Mouse (Mus musculus) liver, embryonic 12.5 days (tissue): ENCODE data around the gene St8sia4. TPM values are rescaled to one million over a fixed set of nuclear protein-coding genes. Genes with fewer than 3 reads are reported as not detected.
"Not testable (repeated sequence)": the region's sequence is repeated elsewhere in the genome, so short reads cannot be mapped to it uniquely, and the experiment has no call there.

Experiments used
- ATAC-seq: fragments of 200-750 bp; cut with Nextera tagmentation; 2 replicates; pipeline ENCODE4 v1.8.0; 2017; ENCODE audit warnings: moderate number of reproducible peaks, mild to moderate bottlenecking, moderate library complexity
- H3K27ac ChIP-seq: fragments of 300-500 bp; sonication (generic); 2 replicates; pipeline ENCODE4 v1.5.1; 2016; ENCODE audit warnings: mild to moderate bottlenecking
- H3K27me3 ChIP-seq: fragments of 300-500 bp; sonication (generic); replicated peaks from 2 replicates; pipeline ENCODE4 v1.6.1; 2016; ENCODE audit warnings: mild to moderate bottlenecking, moderate library complexity
- H3K36me3 ChIP-seq: fragments of 300-500 bp; sonication (generic); 2 replicates; pipeline ENCODE4 v1.6.1; 2016; ENCODE audit warnings: mild to moderate bottlenecking, moderate library complexity
- H3K4me1 ChIP-seq: fragments of 300-500 bp; sonication (generic); 2 replicates; pipeline ENCODE4 v1.6.1; 2016
- H3K4me2 ChIP-seq: fragments of 300-500 bp; sonication (generic); 2 replicates; pipeline ENCODE4 v1.6.1; 2016; ENCODE audit warnings: mild to moderate bottlenecking, moderate library complexity
- H3K4me3 ChIP-seq: fragments of 300-500 bp; sonication (generic); 2 replicates; pipeline ENCODE4 v1.5.1; 2016; ENCODE audit warnings: mild to moderate bottlenecking, moderate library complexity
- H3K9ac ChIP-seq: fragments of 300-500 bp; sonication (generic); 2 replicates; pipeline ENCODE4 v1.6.1; 2016; ENCODE audit warnings: mild to moderate bottlenecking, moderate library complexity
- H3K9me3 ChIP-seq: fragments of 300-500 bp; sonication (generic); replicated peaks from 2 replicates; pipeline ENCODE4 v1.6.1; 2016; ENCODE audit warnings: mild to moderate bottlenecking, moderate library complexity
- WGBS: fragments of 180-500 bp; shearing (Covaris S2); methylation state at CpG from one replicate; pipeline ENCODE4 v1.1.7; 2016; ENCODE audit not compliant: insufficient replicate concordance; 5-methylcytosine and 5-hydroxymethylcytosine counted together
- polyA plus RNA-seq: library from polyadenylated mRNA; unstranded; fragments of >200 nt; fragmentation: Nextera tagmentation; extraction: Ambion mirVana; gene quantifications from 2 replicates; pipeline ENCODE4 v1.2.1, GENCODE M21; 2016

The St8sia4 gene
- polyA plus RNA-seq, 1 experiment from 2014 or later, result 2.4 TPM

DNA sequence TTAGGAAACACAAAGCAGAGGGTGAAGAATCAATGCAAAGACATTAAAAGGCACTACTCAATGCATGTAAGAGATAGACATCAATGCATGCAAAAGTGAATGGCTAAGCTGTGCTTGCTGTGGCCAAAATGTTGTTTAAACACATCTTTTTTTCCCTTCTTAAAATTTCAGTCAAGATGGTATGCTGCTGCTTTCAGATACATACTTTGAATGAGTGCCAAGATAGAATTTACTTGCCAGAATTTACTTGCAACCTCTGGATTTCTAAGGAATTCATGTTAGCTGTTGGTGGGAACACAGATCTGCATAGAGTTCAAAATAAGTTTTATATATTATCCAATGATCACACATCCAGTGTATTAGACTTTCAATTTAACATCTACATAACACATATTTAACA, 77.9 kb downstream of the St8sia4 start:
- Histone ChIP-seq H3K27ac (no peak overlapping the region), H3K4me3 (no peak overlapping the region), H3K36me3 (no peaks in the 10 kb centered on the region), H3K4me1 (no peaks in the 10 kb centered on the region), H3K27me3 (no peaks in the 10 kb centered on the region), H3K9ac (no peak overlapping the region), H3K9me3 (no peaks in the 10 kb centered on the region), H3K4me2 (no peak overlapping the region)
- ATAC-seq, result no peak

DNA sequence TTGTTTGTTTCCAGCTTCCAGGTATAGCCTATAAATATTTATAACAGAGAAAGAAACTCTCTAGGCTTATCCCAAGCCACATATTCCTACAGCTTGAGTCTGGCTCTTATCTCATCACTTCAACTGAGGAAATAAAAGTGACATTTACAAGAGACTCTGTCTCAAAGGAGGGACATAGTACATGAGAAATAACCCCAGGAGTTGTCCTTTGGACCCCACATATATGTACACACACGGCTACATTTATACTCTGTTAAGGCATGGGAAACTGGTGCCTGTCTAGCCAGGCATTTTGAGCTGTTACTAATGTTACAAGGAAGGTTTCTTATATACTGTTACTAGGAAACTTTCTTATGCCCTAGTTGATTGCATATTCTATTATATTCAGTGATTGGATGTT, 84.1 kb downstream of the St8sia4 start:
- H3K27ac ChIP-seq, result no peak overlapping the region
- H3K9ac ChIP-seq, result no peak overlapping the region
- H3K36me3 ChIP-seq, result no peaks in the 10 kb centered on the region
- no peak overlapping the region for H3K4me2 ChIP-seq
- 62% methylated on average over 1 of the region's 1 CpGs for WGBS
- H3K9me3 ChIP-seq, result no peaks in the 10 kb centered on the region
- ATAC-seq, result no peak
- H3K27me3 ChIP-seq, result no peaks in the 10 kb centered on the region
- no peaks in the 10 kb centered on the region for H3K4me1 ChIP-seq
- no peak overlapping the region for H3K4me3 ChIP-seq

DNA sequence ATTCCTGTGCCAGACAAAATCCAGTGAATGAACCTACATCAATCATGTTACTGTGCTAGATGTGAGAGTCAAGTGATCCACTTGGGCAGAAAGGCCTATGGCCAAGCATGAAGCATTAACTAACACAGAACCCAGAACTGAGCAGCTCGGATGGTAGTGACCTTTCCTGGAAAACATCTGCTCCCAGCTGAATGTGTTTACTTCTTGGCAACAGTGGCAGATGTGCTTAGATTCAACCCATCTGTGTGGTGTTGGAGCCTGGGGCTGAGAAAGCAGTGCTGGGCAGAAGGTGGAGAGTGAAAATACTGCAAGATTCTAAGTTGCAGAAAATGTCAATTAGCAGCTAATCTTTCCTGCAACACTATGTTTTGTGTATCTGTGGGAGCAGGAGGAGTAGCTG, 85.1 kb downstream of the St8sia4 start:
- H3K4me2 ChIP-seq, result no peak overlapping the region
- no peak overlapping the region for H3K9ac ChIP-seq
- no peak overlapping the region for H3K4me3 ChIP-seq
- H3K36me3 ChIP-seq, result no peaks in the 10 kb centered on the region
- 68% methylated on average over 1 of the region's 1 CpGs for WGBS
- no peak for ATAC-seq
- no peaks in the 10 kb centered on the region for H3K4me1 ChIP-seq
- H3K27ac ChIP-seq, result no peak overlapping the region
- H3K9me3 ChIP-seq, result no peaks in the 10 kb centered on the region
- H3K27me3 ChIP-seq, result no peaks in the 10 kb centered on the region

DNA sequence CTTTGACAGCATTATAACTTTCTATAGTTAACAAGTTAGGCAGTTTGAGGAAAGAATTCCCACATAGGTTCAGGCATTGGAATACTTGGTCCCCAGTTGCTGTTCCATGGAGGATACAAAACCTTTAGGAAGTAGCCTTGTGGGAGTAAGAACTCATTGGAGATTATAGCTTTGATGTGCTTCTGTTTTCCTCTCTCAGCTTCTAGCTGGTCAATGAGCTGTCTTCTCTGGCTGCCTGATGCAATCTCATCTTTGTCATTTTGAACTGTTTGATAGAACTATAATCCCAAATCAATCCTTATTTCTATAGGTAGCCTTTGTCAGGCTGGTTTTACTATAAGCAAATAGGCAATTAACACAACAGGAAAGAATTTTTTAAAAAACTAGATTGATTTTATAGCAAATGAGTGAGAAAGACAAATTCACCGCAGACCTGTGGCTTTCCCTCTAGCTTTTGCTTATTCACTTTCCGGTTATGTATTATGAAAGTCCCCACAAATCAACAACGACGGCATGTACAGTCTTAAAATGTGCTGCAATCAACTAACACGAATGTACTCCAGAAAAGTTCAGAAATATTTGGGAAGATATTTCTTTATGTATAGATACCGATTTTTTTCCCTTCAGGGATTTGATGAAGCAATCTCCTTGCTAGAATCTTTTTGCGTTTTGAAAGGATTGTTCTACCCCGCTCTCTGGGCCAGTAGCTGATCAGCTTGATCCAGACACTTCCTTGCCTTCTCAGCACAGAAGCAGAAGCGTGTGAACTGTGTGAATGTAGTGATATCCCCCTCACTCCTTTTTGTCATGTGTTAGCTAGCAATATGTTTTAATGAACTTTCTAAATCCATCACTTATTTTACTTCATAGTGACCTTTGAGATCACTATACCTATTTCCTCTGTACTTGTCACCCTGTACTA, 94.5 kb downstream of the St8sia4 start:
- 70% methylated on average over 9 of the region's 9 CpGs for WGBS
- H3K27me3 ChIP-seq, result no peaks in the 10 kb centered on the region
- H3K9ac ChIP-seq, result no peak overlapping the region
- no peaks in the 10 kb centered on the region for H3K9me3 ChIP-seq
- H3K4me1 ChIP-seq, result no peaks in the 10 kb centered on the region
- no peak for ATAC-seq
- H3K27ac ChIP-seq, result no peak overlapping the region
- no peaks in the 10 kb centered on the region for H3K36me3 ChIP-seq
- H3K4me3 ChIP-seq, result no peak overlapping the region
- H3K4me2 ChIP-seq, result no peak overlapping the region

DNA sequence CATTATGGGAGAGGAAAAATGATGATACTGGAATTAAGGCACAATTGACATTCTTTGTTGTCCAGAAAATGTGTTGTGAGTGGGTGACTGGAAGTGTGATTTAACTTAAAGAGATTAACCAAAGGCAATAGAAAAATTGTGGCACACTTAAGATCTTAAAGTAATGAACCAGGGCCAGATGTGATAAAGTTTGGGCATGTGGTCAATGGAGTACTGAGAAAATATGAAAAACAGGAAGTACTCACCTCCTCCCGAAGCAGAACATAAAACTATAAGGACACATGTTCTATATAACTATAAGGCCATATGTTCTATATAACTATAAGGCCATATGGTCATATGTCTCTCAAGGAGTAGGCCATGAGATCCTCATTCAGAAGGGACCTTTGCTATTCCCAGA, 96.3 kb downstream of the St8sia4 start:
- H3K4me2 ChIP-seq, result no peak overlapping the region
- H3K27me3 ChIP-seq, result no peaks in the 10 kb centered on the region
- no peaks in the 10 kb centered on the region for H3K4me1 ChIP-seq
- no peak overlapping the region for H3K4me3 ChIP-seq
- no peaks in the 10 kb centered on the region for H3K9me3 ChIP-seq
- H3K27ac ChIP-seq, result no peak overlapping the region
- H3K9ac ChIP-seq, result no peak overlapping the region
- WGBS, result 18% methylated on average over 1 of the region's 1 CpGs
- ATAC-seq, result no peak
- no peaks in the 10 kb centered on the region for H3K36me3 ChIP-seq

DNA sequence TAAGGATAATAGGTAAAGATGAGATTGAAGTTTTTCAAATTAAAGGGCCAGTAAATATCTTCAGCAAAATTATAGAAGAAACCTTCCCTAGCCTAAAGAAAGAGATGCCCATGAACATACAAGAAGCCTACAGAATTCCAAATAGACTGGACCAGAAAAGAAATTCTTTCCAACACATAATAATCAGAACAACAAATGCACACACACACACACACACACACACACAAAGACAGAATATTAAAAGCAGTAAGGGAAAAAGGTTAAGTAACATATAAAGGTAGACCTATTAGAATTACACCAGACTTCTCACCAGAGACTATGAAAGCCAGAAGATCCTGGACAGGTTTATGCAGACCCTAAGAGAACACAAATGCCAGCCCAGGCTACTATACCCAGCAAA, 112.8 kb downstream of the St8sia4 start:
- not testable (repeated sequence) for H3K9me3 ChIP-seq, H3K4me3 ChIP-seq, H3K36me3 ChIP-seq, H3K27me3 ChIP-seq, H3K4me2 ChIP-seq, H3K4me1 ChIP-seq, H3K9ac ChIP-seq, ATAC-seq, H3K27ac ChIP-seq

DNA sequence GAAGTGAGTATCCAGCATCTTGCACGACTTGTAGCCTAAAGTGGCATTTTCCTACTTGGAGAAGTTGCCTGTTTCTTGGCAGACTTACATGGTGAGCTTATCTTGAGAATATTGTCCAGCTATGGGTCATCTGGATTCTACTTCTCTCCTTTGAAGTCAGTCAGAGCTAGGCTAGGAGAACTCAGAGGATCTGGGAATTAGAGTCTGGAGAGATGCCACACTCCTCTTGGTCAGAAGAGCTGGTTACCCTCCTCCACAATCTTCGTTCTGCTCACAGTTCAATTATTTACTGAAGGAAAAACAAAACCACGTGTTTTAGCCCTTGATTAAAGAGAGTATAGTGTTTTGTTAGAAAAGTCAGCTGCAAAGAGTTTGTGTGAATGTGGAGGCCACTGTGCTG, 125.9 kb downstream of the St8sia4 start:
- Histone ChIP-seq H3K4me1 (no peaks in the 10 kb centered on the region), H3K4me2 (no peak overlapping the region), H3K27ac (no peak overlapping the region), H3K9ac (no peak overlapping the region), H3K4me3 (no peak overlapping the region), H3K9me3 (no peaks in the 10 kb centered on the region), H3K36me3 (no peaks in the 10 kb centered on the region), H3K27me3 (no peaks in the 10 kb centered on the region)
- WGBS, result 47% methylated on average over 3 of the region's 3 CpGs
- ATAC-seq, result no peak
